Mouse (Mus musculus) hindbrain, embryonic 12.5 days (tissue): ENCODE results near the gene Brinp1. TPM values are rescaled to one million over a fixed set of nuclear protein-coding genes. Genes with fewer than 3 reads are reported as not detected.

Experiments used
- ATAC-seq: fragments of 200-750 bp; cut with Nextera tagmentation; 2 replicates; pipeline ENCODE4 v1.8.0; 2017; ENCODE audit warnings: moderate TSS enrichment; ENCODE audit not compliant: low FRiP score
- H3K27ac ChIP-seq: fragments of 300-500 bp; sonication (generic); 2 replicates; pipeline ENCODE4 v1.5.1; 2016; ENCODE audit warnings: mild to moderate bottlenecking
- H3K27me3 ChIP-seq: fragments of 300-500 bp; sonication (generic); 2 replicates; pipeline ENCODE4 v1.6.1; 2016; ENCODE audit warnings: mild to moderate bottlenecking
- H3K36me3 ChIP-seq: fragments of 300-500 bp; sonication (generic); 2 replicates; pipeline ENCODE4 v1.6.1; 2016; ENCODE audit warnings: mild to moderate bottlenecking
- H3K4me1 ChIP-seq: fragments of 300-500 bp; sonication (generic); 2 replicates; pipeline ENCODE4 v1.6.1; 2016
- H3K4me2 ChIP-seq: fragments of 300-500 bp; sonication (generic); replicated peaks from 2 replicates; pipeline ENCODE4 v1.6.1; 2016; ENCODE audit warnings: mild to moderate bottlenecking
- H3K4me3 ChIP-seq: fragments of 300-500 bp; sonication (generic); 2 replicates; pipeline ENCODE4 v1.5.1; 2016; ENCODE audit warnings: mild to moderate bottlenecking
- H3K9ac ChIP-seq: fragments of 300-500 bp; sonication (generic); 2 replicates; pipeline ENCODE4 v1.6.1; 2016; ENCODE audit warnings: mild to moderate bottlenecking, moderate library complexity
- H3K9me3 ChIP-seq: fragments of 300-500 bp; sonication (generic); replicated peaks from 2 replicates; pipeline ENCODE4 v1.6.1; 2016; ENCODE audit warnings: mild to moderate bottlenecking
- WGBS: fragments of 180-500 bp; shearing (Covaris S2); methylation state at CpG from one replicate; pipeline ENCODE4 v1.1.7; 2016; 5-methylcytosine and 5-hydroxymethylcytosine counted together
- polyA plus RNA-seq: library from polyadenylated mRNA; unstranded; fragments of >200 nt; fragmentation: Nextera tagmentation; extraction: Ambion mirVana; gene quantifications from 2 replicates; pipeline ENCODE4 v1.2.1, GENCODE M21; 2016

Brinp1 gene
- polyA plus RNA-seq, 1 experiment from 2014 or later: 23.8 TPM

GRCm38 (mm10) chr4:68801923-68802855, 152.0 kb downstream of the Brinp1 start:
- 72% methylated on average over 6 of the region's 6 CpGs for WGBS
- Histone ChIP-seq H3K4me1 (no peaks in the 10 kb centered on the region), H3K27ac (no peak overlapping the region), H3K9ac (no peak overlapping the region), H3K27me3 (no peaks in the 10 kb centered on the region), H3K4me2 (no peak overlapping the region), H3K4me3 (no peak overlapping the region), H3K36me3 (no peaks in the 10 kb centered on the region), H3K9me3 (no peaks in the 10 kb centered on the region)
- no peak for ATAC-seq

DNA sequence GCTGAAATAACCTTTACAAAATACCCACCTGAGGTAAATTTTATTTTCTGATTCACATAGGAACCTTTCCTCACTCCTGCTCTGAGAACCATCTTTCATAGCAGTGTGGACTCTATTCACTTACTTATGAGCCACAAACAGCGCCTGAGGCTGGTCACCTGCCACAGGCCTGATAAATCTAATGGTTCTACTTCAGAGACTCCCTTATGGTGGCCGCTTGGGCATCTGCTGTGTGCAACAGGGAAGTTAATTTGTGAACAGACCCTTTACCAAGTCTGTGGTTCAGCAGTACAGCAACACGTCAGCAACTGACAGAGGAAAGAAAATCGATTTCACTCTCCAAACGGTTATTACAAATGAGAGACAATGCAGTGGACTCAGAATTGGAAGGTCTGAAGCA, 164.2 kb downstream of the Brinp1 start:
- no peaks in the 10 kb centered on the region for H3K27me3 ChIP-seq
- H3K9ac ChIP-seq: no peak overlapping the region
- H3K27ac ChIP-seq: no peak overlapping the region
- WGBS: 78% methylated on average over 5 of the region's 5 CpGs
- H3K9me3 ChIP-seq: no peaks in the 10 kb centered on the region
- H3K4me2 ChIP-seq: no peak overlapping the region
- no peak for ATAC-seq
- no peaks in the 10 kb centered on the region for H3K36me3 ChIP-seq
- H3K4me3 ChIP-seq: no peak overlapping the region
- H3K4me1 ChIP-seq: no peaks in the 10 kb centered on the region

- no peak overlapping the region for H3K27ac ChIP-seq
- no peaks in the 10 kb centered on the region for H3K36me3 ChIP-seq
- H3K4me1 ChIP-seq: no peaks in the 10 kb centered on the region
- H3K9ac ChIP-seq: no peak overlapping the region
- no peak overlapping the region for H3K4me2 ChIP-seq
- no peak overlapping the region for H3K4me3 ChIP-seq
- H3K27me3 ChIP-seq: no peaks in the 10 kb centered on the region
- H3K9me3 ChIP-seq: no peaks in the 10 kb centered on the region
- WGBS: 60% methylated on average over 4 of the region's 4 CpGs
- ATAC-seq: no peak
Measured at GRCm38 (mm10) chr4:68788477-68788999, 165.7 kb downstream of the Brinp1 start.

DNA sequence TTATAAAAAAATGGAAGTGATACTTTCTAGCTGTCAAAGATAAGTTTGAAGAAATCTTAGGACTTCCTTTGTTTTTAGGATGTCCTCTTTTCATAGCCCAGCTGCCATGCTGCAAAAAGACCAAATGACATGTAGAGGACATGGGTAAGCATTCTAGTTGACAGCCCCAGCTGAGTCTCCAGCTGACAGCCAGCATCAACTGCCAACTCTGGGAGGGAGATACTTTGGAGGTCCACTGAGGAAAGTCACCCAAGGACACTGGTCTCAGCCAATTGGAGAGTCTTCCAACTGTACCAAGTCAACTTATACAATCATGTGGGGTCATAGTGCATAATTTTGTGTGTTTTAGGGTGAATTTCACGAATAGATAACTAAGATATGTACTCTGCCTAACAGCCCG, 166.6 kb downstream of the Brinp1 start:
- ATAC-seq: no peak
- Histone ChIP-seq H3K27ac (no peak overlapping the region), H3K9me3 (no peaks in the 10 kb centered on the region), H3K9ac (no peak overlapping the region), H3K27me3 (no peaks in the 10 kb centered on the region), H3K36me3 (no peaks in the 10 kb centered on the region), H3K4me3 (no peak overlapping the region), H3K4me2 (no peak overlapping the region), H3K4me1 (no peaks in the 10 kb centered on the region)
- WGBS: 71% methylated on average over 2 of the region's 2 CpGs

DNA sequence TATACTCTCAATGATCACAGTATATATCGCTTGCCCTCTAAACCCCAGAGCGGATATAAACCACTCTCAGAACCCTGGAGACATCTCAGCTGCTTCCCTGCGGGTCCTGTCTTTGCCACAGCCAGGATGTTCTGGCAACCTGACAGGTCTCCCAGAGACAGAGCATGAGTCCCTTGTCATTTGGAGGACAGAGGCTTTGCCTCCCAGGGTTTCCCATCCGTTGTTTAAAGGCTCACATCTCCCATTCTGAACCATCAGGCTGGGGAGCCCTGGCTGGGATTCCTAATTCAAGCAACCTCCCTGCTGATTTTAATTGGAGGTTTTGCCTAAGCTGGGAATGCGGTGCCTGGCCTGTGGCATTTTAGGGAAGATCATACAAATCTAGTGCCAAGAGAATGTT, 185.9 kb downstream of the Brinp1 start:
- WGBS: 54% methylated on average over 5 of the region's 5 CpGs
- no peak overlapping the region for H3K27ac ChIP-seq

GRCm38 (mm10) chr4:68767393-68767792, 186.8 kb downstream of the Brinp1 start:
- no peaks in the 10 kb centered on the region for H3K4me1 ChIP-seq
- no peaks in the 10 kb centered on the region for H3K9me3 ChIP-seq
- no peaks in the 10 kb centered on the region for H3K27me3 ChIP-seq
- no peak overlapping the region for H3K4me2 ChIP-seq
- H3K27ac ChIP-seq: no peak overlapping the region
- WGBS: 62% methylated on average over 5 of the region's 5 CpGs
- no peak for ATAC-seq
- H3K4me3 ChIP-seq: no peak overlapping the region
- H3K36me3 ChIP-seq: peaks cover 1% of the 10 kb centered on the region; the same call in 1 of the 2 replicates
- no peak overlapping the region for H3K9ac ChIP-seq

More for the DNA sequence above, 185.9 kb downstream of the Brinp1 start:
- H3K4me2 ChIP-seq: no peak overlapping the region
- H3K4me1 ChIP-seq: no peaks in the 10 kb centered on the region
- H3K4me3 ChIP-seq: no peak overlapping the region
- H3K9ac ChIP-seq: no peak overlapping the region
- no peaks in the 10 kb centered on the region for H3K27me3 ChIP-seq
- H3K36me3 ChIP-seq: no peaks in the 10 kb centered on the region
- no peak for ATAC-seq
- H3K9me3 ChIP-seq: no peaks in the 10 kb centered on the region

DNA sequence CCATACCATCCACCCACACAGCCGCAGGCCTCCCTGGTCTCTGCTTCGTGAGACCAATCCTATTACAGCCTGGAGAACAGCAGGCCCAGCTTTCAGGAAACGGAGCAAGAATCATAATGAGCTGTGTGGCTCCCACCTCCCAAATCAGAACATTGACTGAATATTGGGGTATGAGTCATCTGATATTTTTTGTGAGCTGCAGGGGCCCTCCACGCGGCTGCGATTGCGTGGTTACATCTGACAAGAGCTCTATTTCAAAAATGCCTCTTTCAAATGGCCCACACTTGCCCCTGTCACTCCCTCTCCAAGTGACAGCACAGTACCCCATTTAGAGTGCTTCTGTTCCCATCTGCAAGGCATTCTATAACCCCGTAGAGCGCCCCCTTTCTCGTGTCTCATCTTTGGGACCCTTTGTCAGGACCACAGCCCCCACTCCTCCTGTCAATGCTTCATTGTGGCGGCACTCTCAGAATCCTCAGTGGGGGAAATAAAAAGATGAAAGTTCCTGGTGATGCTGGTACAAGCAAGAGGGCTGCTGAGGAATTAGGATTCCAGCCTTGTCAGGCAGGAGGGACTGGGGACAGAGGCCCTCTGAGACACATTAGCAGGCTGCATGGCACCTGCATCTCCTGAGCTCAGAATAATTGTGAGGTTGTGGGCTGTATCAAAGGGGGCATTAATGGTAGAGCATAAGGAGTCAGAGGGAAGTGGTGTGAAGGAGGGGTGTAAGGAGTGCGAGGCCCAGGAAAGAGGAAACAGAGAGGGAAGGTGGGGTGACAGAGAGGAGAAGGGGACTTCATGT, 188.2 kb downstream of the Brinp1 start:
- Histone ChIP-seq H3K4me3 (no peak overlapping the region), H3K9ac (no peak overlapping the region), H3K9me3 (no peaks in the 10 kb centered on the region), H3K27ac (no peak overlapping the region), H3K36me3 (peaks cover 7% of the 10 kb centered on the region; the same call in 1 of the 2 replicates), H3K4me1 (no peaks in the 10 kb centered on the region), H3K27me3 (no peaks in the 10 kb centered on the region), H3K4me2 (no peak overlapping the region)
- ATAC-seq: peak; percentile 35; the same call in 1 of the 2 replicates
- 70% methylated on average over 12 of the region's 12 CpGs for WGBS

GRCm38 (mm10) chr4:68764937-68765336, 189.3 kb downstream of the Brinp1 start:
- H3K4me2 ChIP-seq: no peak overlapping the region
- peaks cover 7% of the 10 kb centered on the region; the same call in 1 of the 2 replicates for H3K36me3 ChIP-seq
- ATAC-seq: no peak
- H3K9ac ChIP-seq: no peak overlapping the region
- no peaks in the 10 kb centered on the region for H3K9me3 ChIP-seq
- no peak overlapping the region for H3K27ac ChIP-seq
- H3K27me3 ChIP-seq: no peaks in the 10 kb centered on the region
- no peak overlapping the region for H3K4me3 ChIP-seq
- 93% methylated on average over 2 of the region's 2 CpGs for WGBS
- H3K4me1 ChIP-seq: no peaks in the 10 kb centered on the region

DNA sequence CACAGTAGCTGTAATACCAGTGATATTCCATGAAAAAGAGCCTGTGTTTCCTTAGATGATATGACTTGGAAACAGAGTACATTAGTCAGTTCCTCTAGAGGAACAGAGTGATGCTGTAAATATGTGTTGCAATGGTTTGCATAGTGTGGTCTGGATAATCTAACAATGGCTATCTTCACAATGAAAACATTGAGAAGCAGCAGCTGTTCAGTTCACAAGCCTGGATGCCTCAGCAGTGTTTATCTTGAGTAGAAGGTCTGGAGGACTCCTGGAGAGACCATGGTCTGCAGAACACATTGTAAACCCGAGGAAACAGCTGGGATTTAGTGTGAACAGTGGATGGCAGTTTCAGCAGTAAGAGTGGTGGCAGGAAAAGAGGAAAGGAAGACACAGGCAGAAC, 233.2 kb downstream of the Brinp1 start:
- no peaks in the 10 kb centered on the region for H3K27me3 ChIP-seq
- 22% methylated on average over 1 of the region's 1 CpGs for WGBS
- no peak overlapping the region for H3K4me2 ChIP-seq
- no peaks in the 10 kb centered on the region for H3K36me3 ChIP-seq
- no peak overlapping the region for H3K9ac ChIP-seq
- H3K4me3 ChIP-seq: no peak overlapping the region
- no peak for ATAC-seq
- no peaks in the 10 kb centered on the region for H3K9me3 ChIP-seq
- no peak overlapping the region for H3K27ac ChIP-seq
- no peaks in the 10 kb centered on the region for H3K4me1 ChIP-seq
